In the genomic region with DNA sequence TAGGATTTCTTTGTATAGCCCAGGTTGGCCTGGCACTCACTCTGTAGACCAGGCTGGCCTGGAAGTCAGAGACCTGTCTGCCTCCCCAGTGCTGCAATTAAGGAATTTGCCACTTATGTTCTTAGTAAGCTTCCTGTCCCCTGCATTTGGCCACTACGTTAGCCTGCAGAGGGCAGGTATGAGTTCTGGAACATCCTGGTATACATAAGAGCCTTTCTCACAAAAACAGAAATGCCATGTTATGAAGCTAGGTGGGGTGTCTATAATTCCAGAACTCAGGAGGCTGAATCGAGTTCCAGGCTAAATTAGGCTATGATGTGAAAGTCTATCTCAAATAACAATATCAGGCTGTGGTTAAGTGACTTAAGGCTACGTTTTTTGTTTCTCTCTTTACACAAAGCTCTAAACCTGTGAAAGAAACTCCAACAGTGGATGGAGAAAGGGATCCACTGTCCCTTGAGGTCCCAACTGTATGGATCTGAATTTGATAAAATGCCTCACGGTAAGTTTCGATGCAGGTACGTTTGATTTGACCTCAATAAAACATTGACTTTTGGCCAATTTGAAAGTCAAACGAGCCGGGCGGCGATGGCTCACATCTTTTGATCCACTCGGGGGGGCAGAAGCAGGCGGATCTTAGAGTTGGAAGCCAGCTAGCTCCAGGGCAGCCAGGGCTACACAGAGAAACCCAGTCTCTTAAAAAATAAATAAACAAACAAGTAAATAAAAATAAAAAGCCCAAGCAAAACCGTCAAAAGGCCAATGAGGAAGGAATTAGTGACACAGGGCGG, we compare ENCODE assay signal across 7 mouse cellular contexts. TPM values are rescaled to one million over a fixed set of nuclear protein-coding genes. Genes with fewer than 3 reads are reported as not detected.
DNase-seq lines count a peak whose midpoint lies in the region; ATAC-seq and TF ChIP-seq lines count a peak whose summit lies in the region.

No protein-coding gene starts in this region.

- no peak; the same call in 1 of the 2 replicates for TF ChIP-seq CTCF in brain, embryonic 14.5 days (IDR thresholded peaks at IDR 0.05; ENCODE audit: borderline replicate concordance, extremely low read depth, insufficient read depth, insufficient read length)

- no peak for ATAC-seq in forebrain, embryonic 16.5 days
- no peak for ATAC-seq in midbrain, embryonic 15.5 days (replicated peaks)

- H3K27me3 ChIP-seq in forebrain, embryonic 16.5 days (replicated peaks; ENCODE audit: control insufficient read depth, insufficient read depth, low read length) = no peaks in the 10 kb centered on the region
- no peaks in the 10 kb centered on the region for H3K27me3 ChIP-seq in midbrain, embryonic 15.5 days (replicated peaks)

- H3K4me2 ChIP-seq in forebrain, embryonic 16.5 days (ENCODE audit: low read length) = peak overlapping the region; percentile 76
- peak overlapping the region; percentile 87 for H3K4me2 ChIP-seq in midbrain, embryonic 15.5 days

- peaks cover 21% of the 10 kb centered on the region for H3K4me1 ChIP-seq in forebrain, embryonic 16.5 days (replicated peaks; ENCODE audit: control insufficient read depth, insufficient read depth, low read length)
- H3K4me1 ChIP-seq in midbrain, embryonic 15.5 days = peaks cover 29% of the 10 kb centered on the region

- WGBS in forebrain, embryonic 16.5 days = 11% methylated on average over 14 of the region's 14 CpGs
- 3% methylated on average over 14 of the region's 14 CpGs for WGBS in large intestine, adult 2 months
- 13% methylated on average over 14 of the region's 14 CpGs for WGBS in midbrain, embryonic 15.5 days

- no peaks in the 10 kb centered on the region for H3K9me3 ChIP-seq in forebrain, embryonic 16.5 days (ENCODE audit: control insufficient read depth, low read length)
- H3K9me3 ChIP-seq in midbrain, embryonic 15.5 days = no peaks in the 10 kb centered on the region

- H3K27ac ChIP-seq in forebrain, embryonic 16.5 days (ENCODE audit: low read length) = peak overlapping the region; percentile 83; the same call in 1 of the 2 replicates
- H3K27ac ChIP-seq in midbrain, embryonic 15.5 days = peak overlapping the region; percentile 86

- peak overlapping the region; percentile 86 for H3K9ac ChIP-seq in forebrain, embryonic 16.5 days (replicated peaks; ENCODE audit: low read depth, low read length)
- peak overlapping the region; percentile 90 for H3K9ac ChIP-seq in midbrain, embryonic 15.5 days

- H3K4me3 ChIP-seq in forebrain, embryonic 16.5 days (replicated peaks; ENCODE audit: low read length) = peak overlapping the region; percentile 80
- peak overlapping the region; percentile 84 for H3K4me3 ChIP-seq in midbrain, embryonic 15.5 days

- H3K36me3 ChIP-seq in forebrain, embryonic 16.5 days (ENCODE audit: control insufficient read depth, insufficient read depth) = peaks cover under 1% of the 10 kb centered on the region; the same call in 1 of the 2 replicates
- peaks cover 5% of the 10 kb centered on the region; the same call in 1 of the 2 replicates for H3K36me3 ChIP-seq in midbrain, embryonic 15.5 days (replicated peaks)

- no peak for TF ChIP-seq POLR2A in brain, embryonic 14.5 days (IDR thresholded peaks at IDR 0.05; ENCODE audit: borderline replicate concordance, extremely low read depth, insufficient read depth, insufficient read length, poor library complexity, severe bottlenecking)

- peak; percentile 49 for DNase-seq in right cerebral cortex, adult 18-20 months
- DNase-seq in right cerebral cortex, postnatal 25 days = no peak
- peak; percentile 61 for DNase-seq in brain, embryonic 14.5 days (ENCODE audit: low read depth)
- peak; percentile 22 for DNase-seq in large intestine, adult 2 months (ENCODE audit: low read depth, low spot score)
- DNase-seq in urinary bladder, adult 18-20 months (ENCODE audit: low spot score in 2 of 2) = no peak

RNA-seq across cellular contexts. Expression of a gene that starts 0.7 kb away (rescaled TPM):
- 104 and 109 TPM in 2 replicates for polyA plus RNA-seq in brain, embryonic 14.5 days (2012; rRNA removed)
- 103 and 125 TPM in 2 replicates for polyA plus RNA-seq in forebrain, embryonic 16.5 days (2015; fragmentation: Nextera tagmentation; extraction: Ambion mirVana)
- 41.1 and 48.9 TPM in 2 replicates for polyA plus RNA-seq in large intestine, adult 2 months (2012; rRNA removed)
- 125 and 126 TPM in 2 replicates for polyA plus RNA-seq in midbrain, embryonic 15.5 days (2015; fragmentation: Nextera tagmentation; extraction: Ambion mirVana)

RNA-seq across cellular contexts. Expression of a gene that starts 11.8 kb away (rescaled TPM):
- 63.1 and 66.1 TPM in 2 replicates for polyA plus RNA-seq in brain, embryonic 14.5 days (2012; rRNA removed)
- 52.3 and 56.7 TPM in 2 replicates for polyA plus RNA-seq in forebrain, embryonic 16.5 days (2015; fragmentation: Nextera tagmentation; extraction: Ambion mirVana)
- polyA plus RNA-seq in large intestine, adult 2 months (2012; rRNA removed) = 4.1 and 8.3 TPM in 2 replicates
- polyA plus RNA-seq in midbrain, embryonic 15.5 days (2015; fragmentation: Nextera tagmentation; extraction: Ambion mirVana) = 77.0 and 94.1 TPM in 2 replicates

RNA-seq across cellular contexts. Expression of a gene that starts 20.0 kb away (rescaled TPM):
- polyA plus RNA-seq in brain, embryonic 14.5 days (2012; rRNA removed) = 0.98 and 1.2 TPM in 2 replicates
- 0.13 and 0.15 TPM in 2 replicates for polyA plus RNA-seq in forebrain, embryonic 16.5 days (2015; fragmentation: Nextera tagmentation; extraction: Ambion mirVana)
- 1.8 and 2.3 TPM in 2 replicates for polyA plus RNA-seq in large intestine, adult 2 months (2012; rRNA removed)
- 0.11 and 0.22 TPM in 2 replicates for polyA plus RNA-seq in midbrain, embryonic 15.5 days (2015; fragmentation: Nextera tagmentation; extraction: Ambion mirVana)

RNA-seq across cellular contexts. Expression of a gene that starts 37.5 kb away (rescaled TPM):
- polyA plus RNA-seq in brain, embryonic 14.5 days (2012; rRNA removed) = 0.14 and 0.26 TPM in 2 replicates
- not detected in 2 replicates for polyA plus RNA-seq in forebrain, embryonic 16.5 days (2015; fragmentation: Nextera tagmentation; extraction: Ambion mirVana)
- polyA plus RNA-seq in large intestine, adult 2 months (2012; rRNA removed) = not detected in 2 replicates
- polyA plus RNA-seq in midbrain, embryonic 15.5 days (2015; fragmentation: Nextera tagmentation; extraction: Ambion mirVana) = 0.10 and 0.31 TPM in 2 replicates

RNA-seq across cellular contexts. Expression of a gene that starts 45.5 kb away (rescaled TPM):
- polyA plus RNA-seq in brain, embryonic 14.5 days (2012; rRNA removed) = 67.0 and 68.5 TPM in 2 replicates
- polyA plus RNA-seq in forebrain, embryonic 16.5 days (2015; fragmentation: Nextera tagmentation; extraction: Ambion mirVana) = 44.9 and 50.1 TPM in 2 replicates
- polyA plus RNA-seq in large intestine, adult 2 months (2012; rRNA removed) = 26.5 and 34.7 TPM in 2 replicates
- polyA plus RNA-seq in midbrain, embryonic 15.5 days (2015; fragmentation: Nextera tagmentation; extraction: Ambion mirVana) = 52.0 and 52.2 TPM in 2 replicates

Comparison
In these comparisons a context has a peak if more than half of its experiments do, and no peak if none do; other contexts are left out.
1. DNase-seq: peak in right cerebral cortex, adult 18-20 months (single experiment), brain, embryonic 14.5 days (single experiment) and large intestine, adult 2 months (single experiment); none in right cerebral cortex, postnatal 25 days (single experiment) and urinary bladder, adult 18-20 months (0 of 2).